Mouse (Mus musculus): ENCODE results near the gene Cdkn3. TPM values are rescaled to one million over a fixed set of nuclear protein-coding genes. Genes with fewer than 3 reads are reported as not detected.
"Not testable (repeated sequence)": the region's sequence is repeated elsewhere in the genome, so short reads cannot be mapped to it uniquely, and the experiment has no call there.

Gene Cdkn3
- polyA plus RNA-seq, 1 experiment, result 0.36 TPM

DNA sequence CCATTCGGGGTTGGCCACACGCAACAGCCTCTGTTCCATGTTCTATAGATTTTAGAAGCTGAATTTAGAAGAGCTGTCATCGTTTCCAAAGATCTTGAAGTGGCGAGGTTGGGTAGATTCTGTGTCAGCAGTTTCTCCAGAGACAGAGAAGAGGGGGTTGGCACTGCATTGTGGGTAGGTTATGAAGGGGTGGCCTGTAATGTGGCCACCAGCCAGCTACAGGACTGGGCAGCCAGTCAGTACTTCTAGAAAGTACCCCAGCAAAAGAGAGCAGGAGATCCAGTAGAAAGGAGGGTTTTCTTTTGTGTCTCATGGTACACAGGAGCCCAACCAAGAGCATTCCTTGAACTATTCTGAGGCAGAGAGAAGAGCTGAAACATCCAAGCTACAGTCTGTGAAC, 24.0 kb upstream of the Cdkn3 start:
- no peak overlapping the region for H3K4me3 ChIP-seq (replicated peaks; ENCODE audit: insufficient read depth, low read depth, low read length)
- no peaks in the 10 kb centered on the region for H3K4me1 ChIP-seq (ENCODE audit: control insufficient read depth, insufficient read depth, low read length)
- H3K27ac ChIP-seq (ENCODE audit: insufficient read depth, low read length), result no peak overlapping the region
- DNase-seq, result no peak
- TF ChIP-seq POLR2A (IDR thresholded peaks at IDR 0.05; ENCODE audit: borderline replicate concordance, insufficient read depth, low read length) (no peak), CTCF (IDR thresholded peaks at IDR 0.05; ENCODE audit: borderline replicate concordance, insufficient read depth, low read depth, low read length) (no peak)
- 88% methylated on average over 4 of the region's 4 CpGs for WGBS
- H3K27me3 ChIP-seq (ENCODE audit: control insufficient read depth, insufficient read depth, low read length), result no peaks in the 10 kb centered on the region

DNA sequence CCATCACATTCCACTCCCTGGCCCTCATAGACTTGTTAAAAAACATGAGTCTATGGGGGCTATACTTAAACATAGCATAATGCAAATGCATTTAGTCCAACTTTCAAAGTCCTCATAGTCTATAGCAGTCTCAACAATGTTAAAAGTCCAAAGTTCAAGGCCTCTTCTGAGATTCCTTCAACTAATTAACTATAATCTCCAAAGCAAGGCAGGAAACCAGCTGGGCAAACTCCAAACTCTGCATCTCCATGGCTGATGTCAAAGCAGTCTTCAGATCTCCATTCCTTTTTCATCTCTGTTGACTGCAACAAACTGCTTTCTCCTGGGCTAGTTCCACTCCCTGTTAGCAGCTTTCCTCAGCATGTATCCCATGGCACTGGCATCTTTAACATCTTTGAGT, 23.0 kb upstream of the Cdkn3 start:
- not testable (repeated sequence) for DNase-seq; H3K27me3 ChIP-seq (ENCODE audit: control insufficient read depth, insufficient read depth, low read length); H3K27ac ChIP-seq (ENCODE audit: insufficient read depth, low read length); H3K4me1 ChIP-seq (ENCODE audit: control insufficient read depth, insufficient read depth, low read length); H3K4me3 ChIP-seq (replicated peaks; ENCODE audit: insufficient read depth, low read depth, low read length)

DNA sequence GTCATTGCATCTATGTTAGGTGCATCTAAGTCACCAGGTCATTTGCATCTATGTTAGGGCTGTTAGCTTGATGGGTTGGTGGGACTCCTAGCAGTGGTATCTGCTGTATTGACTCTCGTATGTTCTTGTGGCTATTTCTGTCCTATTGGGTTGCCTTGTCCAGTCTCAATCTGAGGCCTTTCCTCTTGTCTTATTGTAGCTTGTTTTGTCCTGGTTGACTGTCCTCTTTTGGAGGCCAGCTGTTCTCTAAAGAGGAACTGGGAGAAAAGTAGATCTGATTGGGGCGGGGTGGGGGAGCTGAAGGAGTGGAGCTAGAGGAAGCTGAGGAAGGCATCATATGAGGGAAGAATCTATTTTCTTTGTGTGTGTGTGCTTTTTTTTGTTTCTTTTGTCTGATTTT, 17.7 kb upstream of the Cdkn3 start:
- H3K4me3 ChIP-seq (replicated peaks; ENCODE audit: insufficient read depth, low read depth, low read length), result no peak overlapping the region
- DNase-seq, result no peak
- no peak for TF ChIP-seq CTCF (IDR thresholded peaks at IDR 0.05; ENCODE audit: borderline replicate concordance, insufficient read depth, low read depth, low read length)
- TF ChIP-seq POLR2A (IDR thresholded peaks at IDR 0.05; ENCODE audit: borderline replicate concordance, insufficient read depth, low read length), result no peak
- H3K27me3 ChIP-seq (ENCODE audit: control insufficient read depth, insufficient read depth, low read length), result no peaks in the 10 kb centered on the region
- 97% methylated on average over 2 of the region's 2 CpGs for WGBS
- no peak overlapping the region for H3K27ac ChIP-seq (ENCODE audit: insufficient read depth, low read length)
- H3K4me1 ChIP-seq (ENCODE audit: control insufficient read depth, insufficient read depth, low read length), result no peaks in the 10 kb centered on the region

DNA sequence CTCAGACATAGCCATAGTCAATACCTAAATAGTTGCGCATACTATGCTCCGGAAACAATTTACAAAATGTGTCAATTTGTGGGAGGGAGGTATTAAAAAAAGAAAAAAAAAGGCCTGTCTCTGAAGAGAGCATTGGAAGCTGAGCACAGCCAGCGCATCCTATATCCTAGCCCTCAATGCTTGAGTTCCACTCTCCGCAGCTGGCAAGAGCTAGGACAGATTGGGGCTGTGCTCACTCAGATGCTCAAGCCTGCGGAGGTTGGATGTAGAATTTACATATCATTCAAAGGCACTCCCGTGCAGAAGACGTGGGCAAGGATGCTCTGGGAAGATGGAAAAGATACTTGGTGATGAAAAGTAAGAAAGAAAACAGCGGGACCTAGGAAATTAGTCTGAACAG, 14.9 kb upstream of the Cdkn3 start:
- Histone ChIP-seq H3K4me3 (replicated peaks; ENCODE audit: insufficient read depth, low read depth, low read length) (no peak overlapping the region), H3K27ac (ENCODE audit: insufficient read depth, low read length) (no peak overlapping the region), H3K27me3 (ENCODE audit: control insufficient read depth, insufficient read depth, low read length) (no peaks in the 10 kb centered on the region), H3K4me1 (ENCODE audit: control insufficient read depth, insufficient read depth, low read length) (no peaks in the 10 kb centered on the region)
- TF ChIP-seq CTCF (IDR thresholded peaks at IDR 0.05; ENCODE audit: borderline replicate concordance, insufficient read depth, low read depth, low read length), result no peak
- TF ChIP-seq POLR2A (IDR thresholded peaks at IDR 0.05; ENCODE audit: borderline replicate concordance, insufficient read depth, low read length), result no peak
- 89% methylated on average over 8 of the region's 8 CpGs for WGBS
- DNase-seq, result no peak

DNA sequence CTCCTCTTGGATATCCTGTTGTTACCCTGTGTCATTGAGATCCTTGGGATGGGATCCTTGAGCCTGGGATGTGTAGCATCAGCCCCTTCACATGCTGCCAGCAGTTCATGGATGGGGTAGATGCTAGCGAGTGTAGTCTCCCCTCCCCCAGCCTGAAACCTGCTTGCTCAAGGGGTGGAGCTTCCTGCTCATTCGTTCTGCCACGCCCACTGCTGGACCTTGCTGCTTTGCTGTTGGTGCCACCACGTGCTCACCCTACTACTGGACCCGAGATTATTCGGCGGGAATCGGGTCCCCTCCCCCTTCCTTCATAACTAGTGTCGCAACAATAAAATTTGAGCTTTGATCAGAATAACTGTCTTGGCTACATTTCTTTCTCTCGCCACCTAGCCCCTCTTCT, 6.0 kb upstream of the Cdkn3 start:
- not testable (repeated sequence) for H3K27ac ChIP-seq (ENCODE audit: insufficient read depth, low read length); H3K4me3 ChIP-seq (replicated peaks; ENCODE audit: insufficient read depth, low read depth, low read length); DNase-seq; H3K4me1 ChIP-seq (ENCODE audit: control insufficient read depth, insufficient read depth, low read length); H3K27me3 ChIP-seq (ENCODE audit: control insufficient read depth, insufficient read depth, low read length)
- WGBS, result 66% methylated on average over 10 of the region's 10 CpGs

DNA sequence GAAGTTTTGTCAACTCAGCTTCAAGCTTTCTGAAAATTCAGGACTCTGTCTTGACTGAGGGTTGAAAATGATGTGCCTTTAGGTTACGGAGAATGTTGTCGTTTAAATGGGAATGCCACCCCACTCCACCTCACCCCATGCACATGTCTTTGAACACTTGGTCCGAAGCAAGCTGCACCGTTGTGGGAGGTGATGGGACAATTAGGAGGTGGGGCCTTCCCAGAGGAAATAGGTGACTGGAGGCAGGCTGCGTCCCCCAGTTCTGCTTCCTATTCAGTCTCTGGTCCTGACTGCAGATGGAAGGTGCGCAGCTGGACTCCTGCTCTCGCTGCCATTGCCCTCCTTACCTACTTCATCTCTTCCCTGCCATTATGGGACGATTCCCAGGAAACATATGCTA, 4.5 kb upstream of the Cdkn3 start:
- no peak for TF ChIP-seq CTCF (IDR thresholded peaks at IDR 0.05; ENCODE audit: borderline replicate concordance, insufficient read depth, low read depth, low read length)
- TF ChIP-seq POLR2A (IDR thresholded peaks at IDR 0.05; ENCODE audit: borderline replicate concordance, insufficient read depth, low read length), result no peak
- Histone ChIP-seq H3K27ac (ENCODE audit: insufficient read depth, low read length) (no peak overlapping the region), H3K4me1 (ENCODE audit: control insufficient read depth, insufficient read depth, low read length) (0 out of 2 replicates have a peak, but pooled peaks cover 2% of the 10 kb centered on the region), H3K27me3 (ENCODE audit: control insufficient read depth, insufficient read depth, low read length) (no peaks in the 10 kb centered on the region), H3K4me3 (replicated peaks; ENCODE audit: insufficient read depth, low read depth, low read length) (no peak overlapping the region)
- 95% methylated on average over 8 of the region's 8 CpGs for WGBS
- DNase-seq, result no peak

DNA sequence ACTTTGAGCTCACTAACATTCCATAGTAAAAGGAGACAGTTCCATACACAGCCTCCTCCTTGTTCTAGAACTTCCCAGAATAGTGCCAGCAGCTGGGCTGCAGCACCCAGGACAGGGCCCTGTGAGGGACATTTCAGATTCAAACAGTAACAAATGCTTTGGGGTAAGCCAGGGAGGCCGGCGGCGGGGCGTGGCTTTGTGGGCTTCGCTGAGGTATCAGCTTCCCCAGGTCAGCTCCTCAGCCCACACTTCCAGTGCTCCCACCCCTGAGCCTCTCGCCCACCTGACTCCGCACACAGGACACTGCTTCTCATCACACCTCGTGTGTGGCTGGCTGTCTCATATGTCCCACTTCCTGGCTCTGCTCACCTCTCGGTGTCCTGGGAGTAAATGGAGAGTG, 2.6 kb upstream of the Cdkn3 start:
- H3K4me3 ChIP-seq (replicated peaks; ENCODE audit: insufficient read depth, low read depth, low read length), result no peak overlapping the region
- DNase-seq, result no peak
- WGBS, result 67% methylated on average over 9 of the region's 9 CpGs
- H3K27me3 ChIP-seq (ENCODE audit: control insufficient read depth, insufficient read depth, low read length), result no peaks in the 10 kb centered on the region
- no peak overlapping the region for H3K27ac ChIP-seq (ENCODE audit: insufficient read depth, low read length)
- 0 out of 2 replicates have a peak, but pooled peaks cover 3% of the 10 kb centered on the region for H3K4me1 ChIP-seq (ENCODE audit: control insufficient read depth, insufficient read depth, low read length)
- TF ChIP-seq CTCF (IDR thresholded peaks at IDR 0.05; ENCODE audit: borderline replicate concordance, insufficient read depth, low read depth, low read length), result no peak
- TF ChIP-seq POLR2A (IDR thresholded peaks at IDR 0.05; ENCODE audit: borderline replicate concordance, insufficient read depth, low read length), result no peak

DNA sequence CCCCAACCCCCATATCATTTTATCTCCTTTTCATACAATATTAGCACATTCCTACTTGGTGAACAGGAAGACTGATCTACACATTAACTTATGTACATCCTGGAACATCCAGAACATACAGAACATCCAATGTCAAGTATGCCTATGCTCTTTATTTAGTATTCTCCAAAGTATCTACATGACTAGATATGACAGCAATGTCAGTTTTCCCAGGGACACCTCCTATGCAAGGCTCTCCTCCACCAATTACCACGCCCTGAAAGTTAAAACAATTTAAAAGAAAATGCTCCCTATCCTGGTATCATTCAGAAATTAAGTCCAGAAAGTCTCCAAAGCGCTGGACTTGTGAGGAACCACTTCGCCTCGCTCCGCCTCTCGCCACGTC, 379 bp upstream of the Cdkn3 start:
- 0 out of 2 replicates have a peak, but pooled peaks cover 3% of the 10 kb centered on the region for H3K4me1 ChIP-seq (ENCODE audit: control insufficient read depth, insufficient read depth, low read length)
- TF ChIP-seq CTCF (IDR thresholded peaks at IDR 0.05; ENCODE audit: borderline replicate concordance, insufficient read depth, low read depth, low read length), result no peak
- 2% methylated on average over 7 of the region's 7 CpGs for WGBS
- H3K27ac ChIP-seq (ENCODE audit: insufficient read depth, low read length), result no peak overlapping the region
- no peak for DNase-seq
- no peaks in the 10 kb centered on the region for H3K27me3 ChIP-seq (ENCODE audit: control insufficient read depth, insufficient read depth, low read length)
- peak overlapping the region; percentile 60 for H3K4me3 ChIP-seq (replicated peaks; ENCODE audit: insufficient read depth, low read depth, low read length)

DNA sequence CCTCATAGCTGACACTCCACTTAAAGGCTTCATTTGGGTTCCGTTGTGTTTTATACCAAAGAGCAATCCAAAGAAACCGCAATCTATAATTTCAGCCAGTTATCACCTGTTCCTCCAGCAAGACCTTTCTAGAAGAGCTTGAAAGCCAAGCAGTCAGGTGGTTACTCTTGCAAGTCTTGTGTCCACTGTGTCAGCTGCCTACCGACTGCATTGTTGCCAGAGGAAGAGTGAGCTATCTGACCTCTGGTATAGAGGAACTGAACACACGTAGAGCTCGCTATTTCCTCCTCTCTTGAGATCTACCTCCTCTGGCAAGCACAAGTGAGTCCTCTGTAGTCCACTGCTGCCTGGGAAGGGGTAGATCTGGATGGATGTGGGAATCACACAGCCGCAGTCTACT, 845 bp downstream of the Cdkn3 start:
- Histone ChIP-seq H3K4me1 (ENCODE audit: control insufficient read depth, insufficient read depth, low read length) (0 out of 2 replicates have a peak, but pooled peaks cover 3% of the 10 kb centered on the region), H3K27me3 (ENCODE audit: control insufficient read depth, insufficient read depth, low read length) (no peaks in the 10 kb centered on the region), H3K27ac (ENCODE audit: insufficient read depth, low read length) (no peak overlapping the region), H3K4me3 (replicated peaks; ENCODE audit: insufficient read depth, low read depth, low read length) (no peak overlapping the region)
- 36% methylated on average over 6 of the region's 6 CpGs for WGBS
- no peak for TF ChIP-seq CTCF (IDR thresholded peaks at IDR 0.05; ENCODE audit: borderline replicate concordance, insufficient read depth, low read depth, low read length)
- no peak for TF ChIP-seq POLR2A (IDR thresholded peaks at IDR 0.05; ENCODE audit: borderline replicate concordance, insufficient read depth, low read length)
- DNase-seq, result no peak
